Mouse (Mus musculus): Measurements from ENCODE around the gene Klhl12.
"Not testable (repeated sequence)": the region's sequence is repeated elsewhere in the genome, so short reads cannot be mapped to it uniquely, and the experiment has no call there.

Gene Klhl12

GRCm38 (mm10) chr1:134454904-134455824 is at the start of gene Klhl12:
Gene Klhl12 (plus strand): TSS chr1:134455531.
- peak; percentile 67 for DNase-seq (ENCODE audit: extremely low spot score, low read depth, low spot score)

GRCm38 (mm10) chr1:134406414-134406771 is 48.9 kb upstream of the Klhl12 start:
- DNase-seq (ENCODE audit: extremely low spot score, low read depth, low spot score) = no peak

- no peak for DNase-seq (ENCODE audit: extremely low spot score, low read depth, low spot score)
Observed at GRCm38 (mm10) chr1:134408080-134408479, 47.3 kb upstream of the Klhl12 start.

GRCm38 (mm10) chr1:134411706-134412629 is 43.4 kb upstream of the Klhl12 start:
- no peak for DNase-seq (ENCODE audit: extremely low spot score, low read depth, low spot score)

GRCm38 (mm10) chr1:134414038-134414437 is 41.3 kb upstream of the Klhl12 start:
- DNase-seq (ENCODE audit: extremely low spot score, low read depth, low spot score) = no peak

- DNase-seq (ENCODE audit: extremely low spot score, low read depth, low spot score) = no peak
Observed at GRCm38 (mm10) chr1:134414501-134415167, 40.7 kb upstream of the Klhl12 start.

- DNase-seq (ENCODE audit: extremely low spot score, low read depth, low spot score) = peak; percentile 77
Observed at GRCm38 (mm10) chr1:134415168-134415831, 40.0 kb upstream of the Klhl12 start, which contains the start of gene Adipor1. Gene Adipor1 (plus strand): TSS chr1:134415378.

- no peak for DNase-seq (ENCODE audit: extremely low spot score, low read depth, low spot score)
Observed at GRCm38 (mm10) chr1:134418414-134418975, 36.8 kb upstream of the Klhl12 start.

GRCm38 (mm10) chr1:134419176-134419575 is 36.2 kb upstream of the Klhl12 start:
- no peak for DNase-seq (ENCODE audit: extremely low spot score, low read depth, low spot score)

- no peak for DNase-seq (ENCODE audit: extremely low spot score, low read depth, low spot score)
Observed at GRCm38 (mm10) chr1:134419751-134420458, 35.4 kb upstream of the Klhl12 start.

- no peak for DNase-seq (ENCODE audit: extremely low spot score, low read depth, low spot score)
Observed at GRCm38 (mm10) chr1:134423911-134424310, 31.4 kb upstream of the Klhl12 start.

- DNase-seq (ENCODE audit: extremely low spot score, low read depth, low spot score) = no peak
Observed at GRCm38 (mm10) chr1:134426289-134426688, 29.0 kb upstream of the Klhl12 start.

GRCm38 (mm10) chr1:134433002-134433401 is 22.3 kb upstream of the Klhl12 start:
- no peak for DNase-seq (ENCODE audit: extremely low spot score, low read depth, low spot score)

GRCm38 (mm10) chr1:134433473-134433872 is 21.9 kb upstream of the Klhl12 start:
- no peak for DNase-seq (ENCODE audit: extremely low spot score, low read depth, low spot score)

- DNase-seq (ENCODE audit: extremely low spot score, low read depth, low spot score) = no peak
Observed at GRCm38 (mm10) chr1:134435414-134435813, 19.9 kb upstream of the Klhl12 start.

GRCm38 (mm10) chr1:134440437-134440836 is 14.9 kb upstream of the Klhl12 start:
- DNase-seq (ENCODE audit: extremely low spot score, low read depth, low spot score) = no peak

- DNase-seq (ENCODE audit: extremely low spot score, low read depth, low spot score) = not testable (repeated sequence)
Observed at GRCm38 (mm10) chr1:134441737-134442136, 13.6 kb upstream of the Klhl12 start.

- DNase-seq (ENCODE audit: extremely low spot score, low read depth, low spot score) = no peak
Observed at GRCm38 (mm10) chr1:134442394-134442793, 12.9 kb upstream of the Klhl12 start.

GRCm38 (mm10) chr1:134443288-134443687 is 12.0 kb upstream of the Klhl12 start:
- not testable (repeated sequence) for DNase-seq (ENCODE audit: extremely low spot score, low read depth, low spot score)
